Mouse (Mus musculus) ES-Bruce4 (cell line): ENCODE data around the gene Fbxo17. TPM values are rescaled to one million over a fixed set of nuclear protein-coding genes. Genes with fewer than 3 reads are reported as not detected.

Source experiments
- H3K27ac ChIP-seq: 2 replicates; pipeline ENCODE4 v1.5.1; 2012; ENCODE audit warnings: low read length, inconsistent platforms; ENCODE audit not compliant: insufficient read depth
- H3K27me3 ChIP-seq: 2 replicates; pipeline ENCODE4 v1.6.1; 2012; ENCODE audit warnings: mild to moderate bottlenecking, low read length, inconsistent platforms; ENCODE audit not compliant: control insufficient read depth, poor library complexity, insufficient read depth, severe bottlenecking
- H3K36me3 ChIP-seq: 2 replicates; pipeline ENCODE4 v1.6.1; 2012; ENCODE audit warnings: inconsistent platforms, mild to moderate bottlenecking, low read length, moderate library complexity; ENCODE audit not compliant: control insufficient read depth, poor library complexity, insufficient read depth, severe bottlenecking
- H3K4me1 ChIP-seq: one replicate; pipeline ENCODE4 v1.8.1; 2011; ENCODE audit warnings: low read length; ENCODE audit not compliant: control insufficient read depth, insufficient read depth
- H3K4me3 ChIP-seq: 2 replicates; pipeline ENCODE4 v1.5.1; 2011; ENCODE audit warnings: low read depth, mild to moderate bottlenecking, low read length
- H3K9ac ChIP-seq: 2 replicates; pipeline ENCODE4 v1.6.1; 2012; ENCODE audit warnings: low read depth, mild to moderate bottlenecking, inconsistent platforms; ENCODE audit not compliant: poor library complexity, severe bottlenecking
- H3K9me3 ChIP-seq: replicated peaks from 2 replicates; pipeline ENCODE4 v1.6.1; 2012; ENCODE audit warnings: mild to moderate bottlenecking, low read length, inconsistent platforms; ENCODE audit not compliant: control insufficient read depth, poor library complexity, insufficient read depth, severe bottlenecking
- CTCF ChIP-seq: IDR thresholded peaks from one replicate; pipeline ENCODE4 v1.8.1; 2011; ENCODE audit warnings: low read depth, low read length
- EP300 ChIP-seq: IDR thresholded peaks from 2 replicates; pipeline ENCODE4 v1.6.1; 2011; ENCODE audit warnings: low read depth, low read length; ENCODE audit not compliant: insufficient read depth
- POLR2A ChIP-seq: IDR thresholded peaks from one replicate; pipeline ENCODE4 v1.8.1; 2011; ENCODE audit warnings: low read length; ENCODE audit not compliant: insufficient read depth
- polyA plus RNA-seq: library from polyadenylated mRNA; stranded (reverse); fragments of >200 nt; gene quantifications from 2 replicates; pipeline ENCODE4 v1.2.4, GENCODE M21; 2011; ENCODE audit warnings: low read depth; ENCODE audit not compliant: missing spikeins, insufficient read depth, insufficient read length

Gene Fbxo17
- polyA plus RNA-seq, 1 experiment: 7.0 TPM

DNA sequence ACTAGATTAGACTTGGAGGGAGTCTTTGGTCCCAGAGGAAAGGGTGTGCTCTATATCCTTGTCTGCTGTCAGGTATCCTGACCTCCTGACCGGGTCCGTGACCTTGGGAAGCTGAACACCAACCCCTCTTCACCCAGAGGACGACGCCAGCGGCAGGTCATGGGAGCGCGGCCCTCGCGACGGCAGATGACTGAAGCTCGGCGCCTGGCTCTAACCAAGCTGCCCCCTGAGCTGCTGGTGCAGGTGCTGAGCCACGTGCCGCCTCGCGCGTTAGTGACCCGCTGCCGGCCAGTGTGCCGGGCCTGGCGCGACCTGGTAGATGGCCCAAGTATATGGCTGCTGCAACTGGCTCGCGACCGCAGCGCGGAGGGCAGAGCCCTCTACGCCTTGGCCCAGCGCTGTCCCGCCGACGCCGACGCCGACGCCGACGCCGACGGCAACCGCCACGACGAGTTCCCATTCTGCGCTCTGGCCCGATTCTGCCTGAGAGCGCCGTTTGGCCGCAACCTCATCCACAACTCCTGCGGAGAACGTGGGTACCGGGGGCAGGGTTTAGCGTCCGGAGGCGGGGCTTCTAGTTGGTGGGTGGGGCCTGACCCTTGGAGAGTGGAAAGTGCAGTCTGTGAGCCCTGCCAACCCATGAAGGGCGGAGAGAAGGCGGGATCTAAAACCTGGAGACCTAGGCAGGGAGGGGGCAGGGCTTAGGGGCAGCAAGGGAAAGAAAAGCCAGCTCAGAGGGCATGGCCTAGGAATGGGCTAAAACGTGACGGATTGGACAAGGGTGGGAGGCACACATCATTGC is 15.9 kb downstream of the Fbxo17 start:
- Histone ChIP-seq H3K36me3 (no peaks in the 10 kb centered on the region), H3K9me3 (peaks cover 8% of the 10 kb centered on the region), H3K27ac (peak overlapping the region; percentile 62), H3K27me3 (no peaks in the 10 kb centered on the region), H3K9ac (peak overlapping the region; percentile 38), H3K4me3 (peak overlapping the region; percentile 56), H3K4me1 (peaks cover 1% of the 10 kb centered on the region)
- TF ChIP-seq EP300: 0 out of 2 replicates have a peak, but pooled peaks have one; percentile 16
- no peak for TF ChIP-seq CTCF
- TF ChIP-seq POLR2A: peak; percentile 5

DNA sequence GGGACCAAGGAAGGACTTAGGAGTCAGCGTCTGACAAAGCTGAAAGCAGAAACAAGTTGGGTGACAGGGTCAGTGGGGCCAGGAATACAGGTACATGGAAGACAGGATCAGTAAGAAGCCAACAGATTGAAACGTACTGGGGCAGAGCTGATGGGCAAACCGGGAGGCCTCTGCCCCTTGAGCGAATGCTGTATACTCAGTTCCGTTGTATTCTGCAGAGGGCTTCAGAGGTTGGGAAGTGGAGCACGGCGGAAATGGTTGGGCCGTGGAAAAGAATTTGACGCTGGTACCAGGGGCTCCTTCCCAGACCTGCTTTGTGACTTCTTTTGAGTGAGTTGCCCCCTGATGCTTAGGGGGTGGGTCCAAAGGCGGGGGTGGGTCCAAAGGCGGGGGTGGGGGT is 16.6 kb downstream of the Fbxo17 start:
- Histone ChIP-seq H3K9me3 (peaks cover 8% of the 10 kb centered on the region), H3K4me3 (peak overlapping the region; percentile 56), H3K27me3 (no peaks in the 10 kb centered on the region), H3K4me1 (peaks cover 1% of the 10 kb centered on the region), H3K9ac (no peak overlapping the region), H3K27ac (peak overlapping the region; percentile 62), H3K36me3 (no peaks in the 10 kb centered on the region)
- TF ChIP-seq EP300: no peak
- no peak for TF ChIP-seq POLR2A
- TF ChIP-seq CTCF: no peak

- H3K4me3 ChIP-seq: peak overlapping the region; percentile 54
- no peak overlapping the region for H3K9ac ChIP-seq
- H3K27ac ChIP-seq: peak overlapping the region; percentile 63
- peaks cover 3% of the 10 kb centered on the region for H3K4me1 ChIP-seq
- H3K36me3 ChIP-seq: no peaks in the 10 kb centered on the region
- TF ChIP-seq POLR2A (peak; percentile 12), CTCF (no peak)
- no peaks in the 10 kb centered on the region for H3K27me3 ChIP-seq
- H3K9me3 ChIP-seq: peaks cover 8% of the 10 kb centered on the region
Observed at GRCm38 (mm10) chr7:28735701-28736100, 19.1 kb downstream of the Fbxo17 start.

DNA sequence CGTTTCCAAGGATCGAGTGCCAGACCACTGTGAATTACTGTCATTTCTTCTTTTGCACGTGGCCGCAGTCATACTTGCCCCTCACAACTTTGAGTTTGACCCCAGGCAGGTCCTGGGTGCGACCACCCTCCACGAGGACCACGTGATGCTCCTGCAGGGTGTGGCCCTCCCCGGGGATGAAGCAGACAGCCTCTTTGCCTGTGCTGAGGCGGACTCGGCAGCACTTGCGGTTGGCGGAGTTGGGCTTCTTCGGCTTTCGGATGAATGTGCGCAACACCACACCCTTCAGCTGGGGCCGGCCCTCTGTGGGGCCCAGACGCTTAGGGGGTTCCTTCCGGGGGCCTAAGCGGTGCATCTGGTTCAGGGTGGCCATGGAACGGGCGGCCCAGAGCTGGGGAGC is 23.2 kb downstream of the Fbxo17 start:
- no peaks in the 10 kb centered on the region for H3K9me3 ChIP-seq
- H3K36me3 ChIP-seq: no peaks in the 10 kb centered on the region
- H3K4me1 ChIP-seq: peaks cover 2% of the 10 kb centered on the region
- H3K27ac ChIP-seq: peak overlapping the region; percentile 40
- H3K27me3 ChIP-seq: no peaks in the 10 kb centered on the region
- peak; percentile 51; the same call in 1 of the 2 replicates for TF ChIP-seq EP300
- no peak for TF ChIP-seq CTCF
- no peak for TF ChIP-seq POLR2A
- peak overlapping the region; percentile 30 for H3K9ac ChIP-seq
- H3K4me3 ChIP-seq: peak overlapping the region; percentile 22

GRCm38 (mm10) chr7:28740949-28741348 is 24.3 kb downstream of the Fbxo17 start:
- peak overlapping the region; percentile 66 for H3K9ac ChIP-seq
- no peaks in the 10 kb centered on the region for H3K9me3 ChIP-seq
- peaks cover 2% of the 10 kb centered on the region for H3K4me1 ChIP-seq
- peak overlapping the region; percentile 45 for H3K27ac ChIP-seq
- no peak for TF ChIP-seq EP300
- no peak for TF ChIP-seq CTCF
- TF ChIP-seq POLR2A: no peak
- peak overlapping the region; percentile 84 for H3K4me3 ChIP-seq
- H3K27me3 ChIP-seq: no peaks in the 10 kb centered on the region
- H3K36me3 ChIP-seq: 0 out of 2 replicates have a peak, but pooled peaks cover 3% of the 10 kb centered on the region

DNA sequence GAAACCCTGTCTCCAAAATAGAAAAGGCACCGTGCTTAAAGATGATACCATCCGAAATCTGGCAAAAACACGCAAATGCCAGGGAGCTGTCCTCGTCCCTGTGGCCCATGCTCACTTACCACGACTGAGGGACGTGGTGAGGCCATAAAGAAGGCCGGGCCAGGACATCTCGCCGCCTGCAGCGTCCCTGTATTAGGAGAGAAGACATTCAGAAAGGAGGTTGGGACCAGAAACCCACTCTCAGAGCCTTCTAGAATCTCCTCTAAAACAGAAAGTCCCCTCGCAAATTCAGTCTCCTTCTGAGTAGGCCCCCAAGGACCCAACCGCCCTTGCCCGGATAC is 24.7 kb downstream of the Fbxo17 start:
- H3K9ac ChIP-seq: peak overlapping the region; percentile 66
- peaks cover 2% of the 10 kb centered on the region for H3K4me1 ChIP-seq
- H3K27ac ChIP-seq: peak overlapping the region; percentile 45
- H3K27me3 ChIP-seq: no peaks in the 10 kb centered on the region
- no peak for TF ChIP-seq EP300
- no peak for TF ChIP-seq POLR2A
- TF ChIP-seq CTCF: no peak
- H3K36me3 ChIP-seq: 0 out of 2 replicates have a peak, but pooled peaks cover 4% of the 10 kb centered on the region
- H3K4me3 ChIP-seq: peak overlapping the region; percentile 84
- H3K9me3 ChIP-seq: no peaks in the 10 kb centered on the region
